Mouse (Mus musculus) T-cell, adult 2 months (primary cell): Measurements from ENCODE around the gene Tada2a.

Experiments
- DNase-seq: peaks from one replicate; pipeline ENCODE4 v3.0.0; 2022; ENCODE audit warnings: low spot score

Gene Tada2a

DNA sequence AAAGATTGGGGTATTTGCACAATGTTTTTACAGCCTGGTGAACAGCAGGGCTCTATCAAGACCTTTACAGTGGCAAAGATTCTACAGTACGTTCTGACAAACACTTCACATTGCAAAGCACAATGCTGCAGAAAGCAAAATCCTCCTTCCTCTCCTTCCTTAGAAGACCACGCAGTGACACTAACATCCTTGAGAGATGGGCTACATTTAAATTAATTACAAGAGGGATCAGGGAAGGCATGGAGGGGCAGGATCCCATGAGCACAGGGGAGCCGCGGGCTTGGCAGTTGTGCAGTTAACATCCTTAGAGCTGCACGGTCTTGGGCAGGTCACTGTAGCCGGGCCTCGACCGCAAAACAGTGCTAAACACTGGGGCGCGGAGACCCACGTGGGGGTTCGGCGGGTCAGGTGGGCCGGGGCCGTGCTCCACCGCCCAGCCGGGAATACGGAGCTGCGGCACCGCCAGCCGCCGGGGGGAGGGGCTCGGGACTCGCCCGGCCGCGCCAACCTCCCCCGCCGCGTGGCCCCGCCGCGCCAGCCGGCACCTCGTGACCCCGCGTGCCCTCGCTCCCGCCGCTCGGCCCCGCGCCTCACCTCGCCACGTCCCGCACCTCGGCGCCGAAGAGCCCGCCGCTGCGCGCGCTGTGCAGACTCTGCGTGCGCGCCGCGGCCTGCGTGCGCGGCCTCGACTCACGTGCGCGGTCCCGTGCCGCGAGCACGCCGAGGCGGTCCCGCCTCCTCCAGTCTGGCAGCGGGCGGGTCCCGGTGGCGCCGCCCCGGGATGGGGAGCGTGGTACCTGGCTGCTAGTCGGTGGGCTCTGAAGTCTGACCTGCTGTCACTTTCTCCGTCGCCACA lies at the start of gene Tada2a, which contains the start of gene Acaca:
Gene Tada2a (minus strand): TSS at position 658 of the 856 bp plus-strand sequence.
Gene Acaca (plus strand): TSS at position 730 of the 856 bp plus-strand sequence.
- DNase-seq: peak; percentile 78

DNA sequence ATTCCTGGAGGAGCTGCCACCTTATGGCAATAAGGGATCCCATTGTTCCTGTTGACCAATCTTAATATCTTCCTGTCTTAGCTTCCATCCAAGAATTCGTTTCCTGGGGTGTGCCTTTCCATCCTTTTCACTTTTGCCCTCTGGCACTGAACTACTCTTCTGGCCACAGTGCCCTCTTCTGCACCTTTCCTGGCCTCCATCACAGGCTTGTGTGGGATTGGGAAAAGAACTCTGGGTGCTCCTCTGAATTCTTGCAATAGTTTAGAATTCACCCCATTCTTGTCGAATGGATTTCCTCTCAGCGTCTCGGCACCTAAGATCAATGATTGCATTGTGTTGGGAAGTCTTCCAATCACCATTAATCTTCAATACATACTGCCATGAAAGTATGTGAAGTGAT lies 49.2 kb upstream of the Tada2a start:
- no peak for DNase-seq

DNA sequence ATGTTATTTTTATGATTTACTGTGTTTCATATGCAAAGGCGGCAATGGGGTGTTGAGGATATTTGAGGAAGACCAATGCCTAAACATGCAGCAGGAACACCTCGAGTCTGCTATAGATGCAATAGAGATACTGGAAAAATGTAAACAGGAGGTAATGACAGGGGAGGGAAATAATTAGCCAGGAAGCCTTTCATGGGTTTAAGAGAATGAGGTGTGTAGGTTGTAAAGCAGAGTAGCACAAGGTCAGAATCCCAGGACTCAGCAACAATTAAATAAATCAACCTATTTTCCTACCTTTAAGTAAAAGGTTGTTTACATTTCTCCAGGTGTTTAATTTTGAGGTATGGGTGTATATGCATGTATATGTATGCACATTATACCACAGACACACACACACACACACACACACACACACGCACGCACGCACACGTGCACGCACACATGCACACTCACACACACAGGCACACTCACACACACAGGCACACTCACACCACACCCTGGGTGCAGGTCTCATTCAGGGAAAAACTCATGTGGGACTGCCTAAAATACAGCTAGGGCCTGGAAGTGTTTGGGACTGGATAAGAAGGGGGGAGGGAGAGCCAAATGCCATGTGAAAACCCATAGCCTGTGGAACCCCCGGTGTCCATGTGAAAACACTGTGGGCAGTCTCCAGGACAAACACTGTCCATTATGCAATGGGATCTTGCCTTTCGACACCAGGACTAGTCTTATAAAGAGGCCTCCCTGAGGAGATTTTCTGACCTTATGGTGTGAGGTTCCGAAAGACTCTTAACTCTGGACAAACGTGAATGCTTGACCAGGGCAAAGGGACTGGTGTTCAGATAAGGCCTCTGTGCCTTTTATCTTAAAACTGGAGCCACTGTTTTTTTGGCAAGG lies 43.4 kb upstream of the Tada2a start:
- DNase-seq: no peak

DNA sequence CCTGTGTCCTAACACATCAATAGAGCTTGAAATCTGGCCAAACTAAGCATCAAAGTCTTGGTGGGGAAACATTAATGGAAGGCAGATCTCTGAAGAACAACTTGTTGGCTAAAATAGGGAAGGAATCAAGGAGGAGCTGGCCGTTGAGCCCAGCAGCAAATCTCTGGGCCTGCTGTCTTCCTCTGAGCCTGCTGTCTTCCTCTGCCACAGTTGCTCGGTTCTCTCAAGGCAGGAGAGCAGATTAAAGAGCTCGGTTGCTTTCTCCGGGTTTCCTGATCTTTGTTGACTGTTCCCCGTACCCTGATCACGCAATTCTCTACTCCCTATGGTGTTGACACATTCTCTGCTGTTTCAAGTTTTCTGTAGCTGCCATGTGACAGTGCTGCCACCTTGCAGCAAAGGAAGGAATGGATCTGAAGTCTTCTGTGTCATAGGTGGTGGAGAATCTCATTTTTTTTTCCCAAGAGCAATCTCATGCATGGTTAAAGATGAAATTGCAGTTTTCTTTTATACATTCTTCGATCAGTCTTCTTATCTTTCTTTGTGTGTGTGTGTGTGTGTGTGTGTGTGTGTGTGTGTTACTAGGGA lies 39.4 kb upstream of the Tada2a start:
- DNase-seq: no peak

DNA sequence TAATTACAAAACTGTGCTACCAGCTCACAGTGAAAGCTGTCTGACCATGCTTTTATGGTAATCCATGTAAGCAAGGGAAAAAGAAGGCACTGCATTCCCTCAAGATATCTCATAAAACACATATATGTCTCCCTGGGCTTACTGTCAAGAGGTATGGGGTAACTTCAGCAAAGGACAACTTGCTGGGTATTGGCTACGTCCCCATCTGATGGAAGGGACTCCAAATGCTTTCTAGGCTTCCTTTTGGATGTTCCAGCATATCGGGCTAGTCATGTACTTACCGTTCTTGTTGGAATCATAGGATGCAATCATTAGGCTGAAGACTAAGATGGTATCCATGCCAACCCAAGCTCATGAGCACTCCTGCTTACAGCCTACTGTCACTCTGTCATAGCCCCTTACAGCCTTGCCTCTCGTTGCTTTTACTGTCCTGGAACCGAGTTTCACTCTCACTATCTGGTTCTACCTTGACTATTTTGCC lies 37.7 kb upstream of the Tada2a start, which contains the start of gene Gm11437:
Gene Gm11437 (minus strand): TSS at position 431 of the 481 bp plus-strand sequence.
- DNase-seq: no peak

DNA sequence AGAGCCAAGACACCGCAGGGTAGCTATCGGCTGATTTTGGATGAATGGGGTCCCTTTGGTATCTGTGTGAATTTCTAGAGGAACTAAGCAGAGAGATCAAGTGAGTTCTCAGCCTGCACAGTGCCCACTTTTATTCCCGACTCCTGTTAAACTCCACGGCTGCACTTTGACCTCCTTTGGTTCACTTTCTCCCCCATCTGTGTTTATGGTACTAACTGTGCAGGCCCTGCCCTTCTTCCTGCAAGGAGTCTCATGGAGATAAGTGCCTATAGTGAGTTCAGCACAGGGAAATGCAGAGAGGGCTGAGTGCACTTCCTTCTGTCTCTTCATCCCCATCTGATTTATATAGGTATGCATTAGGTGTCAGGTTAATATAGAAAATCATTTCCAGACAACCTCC lies 35.2 kb upstream of the Tada2a start:
- DNase-seq: no peak

DNA sequence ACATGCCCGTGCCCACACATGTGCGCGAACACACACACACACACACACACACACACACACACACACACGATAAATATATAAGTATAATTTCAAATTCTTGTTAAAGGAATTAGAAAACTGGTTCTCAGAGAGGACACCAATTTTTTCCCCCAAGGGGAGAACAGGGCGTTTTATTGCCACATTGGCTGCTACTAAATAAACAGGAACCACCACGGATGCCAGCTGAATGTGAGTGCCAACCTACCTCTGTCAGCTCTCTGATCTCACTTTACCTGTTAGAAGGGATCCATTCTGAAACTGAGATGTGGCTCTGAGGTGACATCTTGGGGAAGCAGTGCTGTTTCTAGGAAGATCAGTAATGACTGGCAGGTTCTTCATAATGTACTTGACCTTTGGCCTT lies 34.7 kb upstream of the Tada2a start:
- DNase-seq: no peak

DNA sequence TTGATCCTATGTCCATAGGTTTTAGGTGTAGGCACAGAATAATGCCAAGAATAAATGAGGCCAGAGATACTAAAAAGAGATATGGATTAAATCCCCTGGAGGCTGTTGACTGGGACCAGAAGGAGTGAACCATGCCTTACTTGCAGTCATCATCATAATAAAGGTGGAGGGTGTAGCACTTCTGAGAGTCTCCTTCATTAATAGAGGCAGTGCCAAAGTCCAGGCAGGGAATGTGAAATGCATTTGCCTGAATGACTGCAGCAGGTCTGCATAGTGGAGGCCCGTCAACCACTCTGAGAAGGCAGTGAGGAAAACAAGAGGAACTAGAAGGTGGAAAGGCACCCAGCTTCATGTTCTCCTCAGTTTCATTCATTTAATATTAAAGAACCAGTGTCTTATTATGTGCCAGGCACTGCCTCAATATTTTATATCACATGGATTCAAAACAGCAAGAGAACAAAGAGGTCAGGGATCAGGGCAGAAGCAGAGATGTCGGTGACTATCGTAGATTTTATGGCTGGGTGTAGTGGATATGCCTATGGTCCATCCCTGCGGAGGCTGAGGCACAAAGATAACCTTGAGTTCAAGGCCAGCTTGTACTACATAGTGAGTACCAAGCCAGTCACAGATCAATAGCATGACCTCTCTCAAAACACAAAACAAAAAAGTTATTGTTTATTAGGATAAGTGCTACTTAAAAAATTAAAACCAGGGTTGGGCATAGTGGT lies 27.3 kb upstream of the Tada2a start:
- no peak for DNase-seq

DNA sequence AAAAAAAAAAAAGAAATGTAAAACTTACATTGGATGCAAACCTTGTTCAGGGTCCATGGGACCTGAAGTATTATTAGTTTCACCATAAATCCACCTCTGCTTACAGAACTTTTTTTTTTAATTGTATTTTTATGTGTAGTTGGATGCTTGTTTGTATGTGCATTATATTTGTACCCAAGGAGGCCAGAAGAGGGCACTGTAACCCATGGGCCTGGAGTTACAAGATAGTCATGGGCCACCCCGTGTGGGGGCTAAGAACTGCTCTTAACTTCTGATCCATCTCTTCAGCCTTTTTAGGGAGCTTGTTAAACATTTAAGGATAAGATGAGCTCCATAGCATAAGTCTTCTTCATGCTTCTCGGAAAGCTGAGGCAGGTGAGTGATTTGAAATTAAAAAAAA lies 21.5 kb upstream of the Tada2a start:
- no peak for DNase-seq

DNA sequence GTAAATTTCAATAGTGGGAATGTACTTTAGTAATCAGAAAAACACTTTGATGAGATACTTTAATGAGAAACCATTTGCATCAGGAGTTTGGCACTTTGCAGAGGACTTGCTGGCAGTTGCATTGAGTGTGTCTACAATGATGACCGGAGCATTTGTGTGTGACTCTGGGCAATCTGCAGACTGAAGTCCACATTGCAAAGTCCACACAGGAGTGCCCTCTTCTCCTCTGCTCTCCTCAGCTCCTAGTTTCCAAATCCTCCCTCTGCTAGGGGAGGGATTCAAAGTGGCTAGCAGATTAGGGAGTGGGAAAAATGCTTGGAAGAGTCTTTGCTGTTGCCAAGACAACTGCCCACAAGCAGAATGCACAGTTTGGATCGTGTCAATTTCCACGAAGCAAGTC lies 16.7 kb upstream of the Tada2a start:
- no peak for DNase-seq

DNA sequence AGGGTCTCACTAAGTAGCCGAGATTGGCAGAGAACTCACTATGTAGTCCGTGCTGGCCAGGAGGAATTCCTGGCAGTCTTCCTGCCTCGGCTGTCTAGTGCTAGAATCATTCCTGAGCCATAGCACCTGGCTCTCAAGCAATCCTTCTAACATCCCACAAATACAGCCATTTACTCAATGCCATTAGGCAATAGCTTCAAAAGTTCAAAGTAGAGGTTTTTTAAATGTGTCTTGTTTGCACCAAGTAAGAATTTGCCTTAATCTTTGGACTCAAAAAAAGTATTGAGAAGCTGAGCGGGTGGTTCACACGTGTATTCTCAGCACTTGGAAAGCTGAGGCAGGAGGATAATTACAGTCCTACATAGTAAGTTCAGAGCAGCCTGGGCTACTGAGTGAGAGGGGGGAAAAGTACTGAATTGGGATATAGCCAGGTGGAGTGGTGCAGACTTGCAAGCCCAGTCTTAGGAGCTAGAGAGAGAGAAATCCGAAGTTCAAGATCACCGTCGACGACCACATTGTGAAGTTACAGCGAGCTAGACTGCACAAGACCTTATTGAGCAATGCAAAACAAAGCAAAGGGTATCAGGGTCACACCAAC lies 15.9 kb upstream of the Tada2a start:
- DNase-seq: no peak

DNA sequence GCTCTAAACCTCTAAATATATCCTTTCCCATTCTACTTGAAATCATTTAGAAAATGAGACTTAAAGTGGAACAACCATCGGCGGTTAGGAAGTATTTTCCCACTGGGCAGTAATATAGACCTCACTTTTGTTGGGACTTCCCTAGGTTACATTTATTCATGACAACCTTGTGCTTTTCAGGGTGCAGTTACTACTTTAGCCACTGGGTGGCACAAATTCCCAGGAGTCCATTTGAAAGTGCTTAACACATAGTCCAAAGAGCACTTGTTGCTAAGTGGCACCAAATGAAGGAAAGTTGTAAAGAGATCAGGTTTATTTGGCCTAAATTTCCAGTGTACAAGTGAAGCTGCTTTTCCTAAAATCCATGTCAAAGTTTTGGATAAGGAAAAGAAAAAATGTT lies 12.4 kb upstream of the Tada2a start:
- peak; percentile 27 for DNase-seq

DNA sequence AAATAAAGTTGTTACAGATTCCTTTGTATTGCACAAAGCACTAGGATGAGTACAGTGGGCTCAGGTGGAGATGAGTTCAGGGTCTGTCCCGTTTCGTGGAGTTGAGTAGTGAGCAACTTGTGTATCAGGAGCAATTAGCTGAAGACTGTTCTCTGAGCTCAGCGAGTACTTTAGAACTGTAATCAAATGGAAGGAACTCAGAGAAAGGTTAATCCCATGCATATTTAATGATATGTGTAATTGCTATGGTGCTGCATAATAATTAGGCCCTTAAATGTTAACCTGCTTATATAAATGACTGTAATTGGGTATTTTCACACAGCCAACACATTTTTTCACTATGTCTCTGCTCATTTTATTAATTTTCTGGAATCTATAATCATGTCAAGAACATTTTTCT lies 7.1 kb upstream of the Tada2a start:
- DNase-seq: no peak

DNA sequence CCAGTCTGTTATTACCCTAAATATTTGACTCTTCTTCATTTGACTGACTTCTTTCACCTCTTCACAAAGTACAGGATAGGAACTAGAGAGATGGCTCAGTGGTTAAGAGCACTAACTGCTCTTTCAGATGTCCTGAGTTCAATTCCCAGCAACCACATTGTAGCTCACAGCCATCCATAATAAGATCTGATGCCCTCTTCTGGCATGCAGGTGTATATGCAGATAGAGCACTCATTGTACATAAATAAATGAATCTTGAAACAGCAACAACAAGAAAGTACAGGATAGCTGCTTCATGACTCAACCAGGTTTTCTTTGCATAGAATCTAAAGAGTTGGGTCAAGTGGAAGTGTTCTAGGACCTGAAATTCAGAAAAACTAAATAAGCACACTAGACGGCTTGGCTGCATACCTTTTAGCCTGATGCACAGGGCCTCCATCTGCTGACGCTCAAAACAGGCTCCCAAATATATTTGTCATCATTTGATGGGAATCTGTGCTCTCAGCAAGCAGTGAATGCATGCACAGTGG lies 5.0 kb upstream of the Tada2a start:
- DNase-seq: no peak

DNA sequence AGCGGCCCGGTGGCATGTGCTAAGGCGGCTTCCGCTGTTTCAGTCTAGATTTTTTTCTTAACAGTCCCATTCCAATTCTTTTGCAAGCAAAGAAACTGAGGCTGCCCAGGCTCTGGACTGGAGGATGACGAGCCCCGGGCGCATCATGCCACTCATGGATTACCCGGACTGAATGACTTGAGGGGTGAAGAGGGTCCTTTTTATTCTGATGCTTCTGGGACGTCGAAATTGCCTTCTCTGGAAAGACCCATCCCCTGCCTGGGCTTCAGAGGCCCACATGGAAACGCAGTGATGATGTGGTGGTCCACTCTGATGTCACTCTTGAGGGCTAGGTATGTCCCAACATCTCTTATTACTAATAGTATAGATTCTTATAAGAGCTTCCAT lies 392 bp upstream of the Tada2a start:
- no peak for DNase-seq

DNA sequence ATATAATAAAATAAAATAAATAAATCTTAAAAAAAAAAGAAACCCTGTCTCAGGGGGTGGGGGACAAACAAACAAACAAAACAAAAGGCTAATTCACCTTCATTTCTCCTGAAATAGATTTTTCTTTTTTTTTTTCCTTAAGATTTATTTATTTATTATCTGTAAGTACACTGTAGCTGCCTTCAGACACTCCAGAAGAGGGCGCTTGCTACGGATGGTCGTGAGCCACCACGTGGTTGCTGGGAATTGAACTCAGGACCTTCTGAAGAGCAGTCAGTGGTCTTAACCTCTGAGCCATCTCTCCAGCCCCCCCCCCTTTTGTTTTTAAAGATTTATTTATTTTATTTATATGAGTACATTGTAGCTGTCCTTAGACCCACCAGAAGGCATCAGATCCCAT lies 1.4 kb downstream of the Tada2a start:
- no peak for DNase-seq

DNA sequence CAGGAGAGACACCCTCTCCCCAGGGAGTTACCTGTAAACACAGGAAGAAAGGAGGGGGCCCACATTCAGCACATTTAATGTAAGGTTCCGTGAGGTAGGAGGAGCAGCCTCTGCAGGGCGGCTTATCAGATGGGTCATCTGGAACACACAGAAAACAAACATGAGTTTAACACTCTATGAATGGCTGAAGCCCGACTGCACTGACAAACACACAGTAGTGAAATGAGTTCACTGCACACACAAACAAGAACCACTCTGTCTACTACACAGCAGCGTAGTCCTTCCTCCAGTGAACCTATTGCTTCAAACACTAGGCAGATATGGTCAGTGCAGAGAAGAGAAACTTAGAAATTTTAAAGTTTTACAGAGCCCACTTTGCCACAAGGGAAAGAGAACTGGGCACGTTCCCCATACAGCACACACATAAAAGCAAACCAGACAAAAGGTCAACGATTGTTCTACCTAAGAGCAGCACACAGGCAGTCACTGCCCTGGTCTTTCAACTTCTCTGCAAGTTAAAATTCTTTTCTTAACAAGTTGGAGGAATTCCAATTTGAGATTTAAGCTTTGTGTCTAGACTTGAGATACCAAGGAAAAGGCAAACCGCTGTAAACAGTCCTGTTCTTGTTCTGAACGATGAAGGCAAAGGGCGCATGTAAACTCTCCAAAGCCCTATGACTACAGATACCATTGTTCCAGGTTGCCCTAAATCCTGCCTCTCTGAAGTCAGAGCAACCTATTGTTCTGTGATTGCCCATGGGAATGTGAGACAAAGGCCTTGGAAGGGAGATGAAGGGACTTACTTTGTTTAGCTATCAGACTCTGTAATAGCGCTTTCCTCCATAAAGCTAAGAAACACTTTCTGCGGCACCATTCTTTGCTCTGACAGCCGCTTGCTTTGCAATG lies 8.1 kb downstream of the Tada2a start:
- no peak for DNase-seq

DNA sequence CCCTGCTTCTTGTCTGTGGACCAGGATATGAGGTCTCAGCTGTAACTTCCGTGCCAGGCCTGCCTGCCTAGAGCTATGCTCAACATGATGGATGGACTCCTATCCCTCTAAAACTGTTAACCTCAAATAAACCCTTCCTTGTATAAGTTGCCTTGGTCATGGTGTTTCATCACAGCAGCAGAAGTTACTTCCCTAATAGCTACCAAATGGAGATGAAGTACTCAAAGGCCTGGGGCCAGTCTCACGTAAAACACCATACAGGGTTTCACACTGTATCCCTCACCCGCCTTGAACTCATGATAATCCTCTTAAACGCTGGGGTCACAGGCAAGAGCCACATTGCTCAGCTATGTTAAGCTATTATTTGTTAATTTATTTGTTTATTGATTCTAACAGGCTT lies 12.0 kb downstream of the Tada2a start:
- no peak for DNase-seq

DNA sequence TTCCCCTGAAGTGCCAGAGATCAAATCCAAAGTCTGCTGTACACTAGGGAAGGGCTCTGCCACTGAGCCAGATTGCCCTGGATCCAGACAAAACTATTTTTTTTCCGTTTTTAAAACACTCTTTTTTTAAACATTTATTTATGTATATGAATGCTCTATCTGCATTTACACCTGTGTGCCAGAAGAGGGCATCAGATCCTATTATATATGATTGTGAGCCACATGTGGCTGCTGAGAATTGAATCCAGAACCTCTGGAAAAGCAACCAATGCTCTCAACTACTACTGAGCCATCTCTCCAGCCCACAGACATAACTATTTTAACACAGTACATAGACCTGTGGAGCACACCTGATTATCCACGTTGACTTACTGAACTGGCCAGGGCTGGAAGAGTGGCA lies 13.2 kb downstream of the Tada2a start:
- DNase-seq: no peak

DNA sequence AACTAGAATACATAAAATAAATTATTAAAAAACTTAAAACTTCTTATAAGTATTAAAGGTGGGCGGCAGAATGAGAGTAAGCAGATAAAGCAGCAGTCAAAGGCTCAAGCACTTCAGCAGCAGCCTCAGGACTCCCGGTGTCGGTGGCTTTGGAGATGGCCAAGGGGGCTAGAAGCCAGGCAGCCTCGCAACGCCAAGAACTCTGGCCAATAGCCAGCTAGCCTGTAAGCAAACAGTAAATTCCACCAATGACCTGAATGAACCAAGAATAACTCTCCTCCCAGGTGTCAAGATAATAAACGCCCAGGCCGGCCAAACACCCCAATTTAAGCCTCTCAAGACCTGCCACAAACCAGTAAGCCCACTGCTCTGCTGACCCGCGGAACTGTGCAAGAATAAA lies 13.8 kb downstream of the Tada2a start:
- no peak for DNase-seq
